Mouse (Mus musculus) liver, adult 10 weeks (tissue): ENCODE data around the gene Rspo4. TPM values are rescaled to one million over a fixed set of nuclear protein-coding genes. Genes with fewer than 3 reads are reported as not detected.

Experiments
- polyA plus RNA-seq: library from polyadenylated mRNA; stranded (reverse); fragments of 350-450 nt; fragmentation: Illumina TruSeq; extraction: RNeasy Lipid Tissue Mini Kit (QIAGEN cat#74804); gene quantifications from one replicate; pipeline ENCODE4 v1.2.3, GENCODE M21; 2014; ENCODE audit warnings: low read depth, low replicate concordance

Rspo4 gene
- not detected for polyA plus RNA-seq

DNA sequence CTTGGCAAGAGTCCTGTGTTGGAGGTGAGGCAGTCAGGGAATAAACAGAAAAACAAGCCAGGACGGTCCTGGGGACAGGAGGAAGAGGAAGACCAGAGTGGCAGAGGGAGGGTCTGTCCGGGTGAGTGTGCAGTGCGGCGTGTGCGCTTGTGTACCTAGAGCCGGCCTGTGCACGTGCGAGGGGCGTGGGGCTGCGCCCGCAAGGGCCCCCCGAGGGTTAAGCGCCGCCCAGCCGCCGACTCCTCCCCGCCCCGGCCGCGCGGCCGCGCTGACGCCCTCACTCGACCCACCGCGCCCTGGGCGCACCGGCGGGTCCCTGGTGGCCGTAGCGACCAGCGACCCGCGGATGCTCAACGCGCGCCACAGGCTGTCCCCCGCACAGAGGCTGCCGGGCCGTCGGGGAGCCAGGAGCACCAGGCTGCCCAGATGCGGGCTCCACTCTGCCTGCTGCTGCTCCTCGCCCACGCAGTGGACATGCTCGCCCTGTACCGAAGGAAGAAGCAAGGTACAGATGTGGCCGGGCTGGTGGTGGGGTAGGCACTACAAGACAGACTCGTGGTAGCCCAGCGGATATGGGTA, at the start of gene Rspo4:
Gene Rspo4, plus strand, starts transcription at position 280 of the 579 bp plus-strand sequence.

DNA sequence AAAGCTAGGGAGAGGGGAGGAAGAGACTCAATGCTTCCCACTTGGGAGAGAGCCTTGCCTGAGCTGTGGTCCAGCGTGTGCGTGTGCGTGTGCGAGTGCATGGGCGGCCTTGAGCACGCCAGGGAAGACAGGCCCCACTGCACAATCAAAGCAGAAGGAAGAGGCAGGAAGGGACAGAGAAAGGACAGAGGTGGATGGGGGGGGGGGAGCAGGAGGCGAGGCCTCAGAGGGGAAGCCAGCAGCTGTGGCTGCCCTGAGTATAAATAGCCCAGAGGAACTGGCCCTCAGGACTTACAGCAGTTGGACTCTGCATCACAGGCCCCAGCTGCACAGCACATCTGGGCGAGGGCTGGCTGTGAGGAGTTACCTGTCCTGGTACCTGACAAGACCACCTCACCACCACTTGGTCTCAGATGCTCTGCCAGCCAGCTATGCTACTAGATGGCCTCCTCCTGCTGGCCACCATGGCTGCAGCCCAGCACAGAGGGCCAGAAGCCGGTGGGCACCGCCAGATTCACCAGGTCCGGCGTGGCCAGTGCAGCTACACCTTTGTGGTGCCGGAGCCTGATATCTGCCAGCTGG, 68.3 kb downstream of the Rspo4 start, which contains the start of gene Angpt4:
Gene Angpt4, plus strand, starts transcription at position 292 of the 582 bp plus-strand sequence.

Other genes with a start within 250 kb of the Rspo4 start
- gene Snph, start 210.3 kb upstream of the Rspo4 start, polyA plus RNA-seq: not detected
- not detected for gene Rad21l, start 174.4 kb upstream of the Rspo4 start, polyA plus RNA-seq
- gene Tmem74b, start 140.9 kb upstream of the Rspo4 start, polyA plus RNA-seq: not detected
- gene Psmf1, start 98.7 kb upstream of the Rspo4 start, polyA plus RNA-seq: 6.4 TPM
- not detected for gene Angpt4, start 68.3 kb downstream of the Rspo4 start, polyA plus RNA-seq
- 0.32 TPM for gene Fam110a, start 137.3 kb downstream of the Rspo4 start, polyA plus RNA-seq
- gene Slc52a3, start 153.6 kb downstream of the Rspo4 start, polyA plus RNA-seq: 0.19 TPM
- not detected for gene Scrt2, start 238.6 kb downstream of the Rspo4 start, polyA plus RNA-seq